Comparison of ENCODE assay signal across 33 mouse cellular contexts in the genomic region with DNA sequence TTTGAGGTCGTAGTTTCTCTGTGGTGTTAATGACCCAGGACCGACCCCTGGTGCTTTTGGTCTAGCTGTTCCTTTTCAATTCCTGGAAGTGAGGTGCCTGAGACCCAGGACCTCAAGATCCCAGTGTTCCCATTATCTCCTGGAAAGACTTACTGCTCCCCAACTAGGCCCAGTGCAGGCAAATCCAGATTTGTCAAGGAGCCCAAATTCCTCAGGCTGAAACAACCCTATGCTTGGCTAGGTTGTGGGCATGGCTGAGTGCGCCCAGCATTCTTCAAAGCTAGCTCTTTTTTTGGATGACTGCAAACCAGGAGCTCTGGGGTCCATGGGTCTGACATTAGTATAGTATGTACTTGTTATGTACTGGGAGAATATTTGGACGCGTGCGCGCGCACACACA. TPM values are rescaled to one million over a fixed set of nuclear protein-coding genes. Genes with fewer than 3 reads are reported as not detected.
DNase-seq lines count a peak whose midpoint lies in the region; ATAC-seq and TF ChIP-seq lines count a peak whose summit lies in the region.
"Had no signal": no experiment of that assay in that cellular context is flagged by ENCODE, and none has a peak within 500 bp of the region (broad histone marks: within the 10 kb centered on the region; RNA-seq: fewer than 3 reads in every experiment).

No protein-coding gene starts in this region.

- peaks cover 58% of the 10 kb centered on the region for H3K4me1 ChIP-seq in liver, adult 2 months (ENCODE audit: control insufficient read depth, insufficient read depth, low read length)
- peaks cover 6% of the 10 kb centered on the region; the same call in 1 of the 2 replicates for H3K4me1 ChIP-seq in bone marrow, adult 2 months (ENCODE audit: control insufficient read depth, insufficient read depth, low read length)
- H3K4me1 ChIP-seq in kidney, embryonic 16.5 days (ENCODE audit: insufficient read depth, low read length): 0 out of 2 replicates have a peak, but pooled peaks cover 4% of the 10 kb centered on the region
- H3K4me1 ChIP-seq: heart, embryonic 15.5 days; limb, embryonic 13.5 days; liver, embryonic 13.5 days; midbrain, embryonic 13.5 days; neural tube, embryonic 13.5 days had no signal

- peak overlapping the region; percentile 98 for H3K27ac ChIP-seq in liver, adult 2 months (replicated peaks; ENCODE audit: insufficient read depth, low read depth, low read length)
- peak overlapping the region; percentile 10; the same call in 1 of the 2 replicates for H3K27ac ChIP-seq in bone marrow, adult 2 months (ENCODE audit: control insufficient read depth, insufficient read depth, low read depth, low read length, poor library complexity)
- peak overlapping the region; percentile 27; the same call in 1 of the 2 replicates for H3K27ac ChIP-seq in kidney, embryonic 16.5 days (ENCODE audit: low read length)
- H3K27ac ChIP-seq: embryonic facial prominence, embryonic 13.5 days; forebrain, embryonic 10.5 days; heart, adult 2 months; heart, embryonic 15.5 days; left cerebral cortex, adult 2 months; limb, embryonic 13.5 days; liver, embryonic 13.5 days; midbrain, embryonic 13.5 days; neural tube, embryonic 13.5 days; stomach, postnatal 0 days had no signal

- no peak for TF ChIP-seq CTCF in liver, adult 2 months (IDR thresholded peaks at IDR 0.05; ENCODE audit: low read depth, low read length)
- no peak for TF ChIP-seq CTCF in bone marrow, adult 2 months (IDR thresholded peaks at IDR 0.05; ENCODE audit: control insufficient read depth, insufficient read depth, low read length)

- H3K79me2 ChIP-seq in liver, adult 2 months (ENCODE audit: control insufficient read depth, insufficient read depth, low read length): peaks cover 19% of the 10 kb centered on the region; the same call in 1 of the 2 replicates

- no peaks in the 10 kb centered on the region for H3K27me3 ChIP-seq in liver, adult 2 months (ENCODE audit: control insufficient read depth, insufficient read depth, low read length)
- no peaks in the 10 kb centered on the region for H3K27me3 ChIP-seq in kidney, embryonic 16.5 days (ENCODE audit: insufficient read depth, low read length)
- H3K27me3 ChIP-seq: embryonic facial prominence, embryonic 13.5 days; heart, embryonic 15.5 days; limb, embryonic 13.5 days; liver, embryonic 13.5 days; midbrain, embryonic 13.5 days; neural tube, embryonic 13.5 days had no signal

- no peak for TF ChIP-seq POLR2A in liver, adult 2 months (IDR thresholded peaks at IDR 0.05; ENCODE audit: extremely low read depth, insufficient read depth, low read length)
- TF ChIP-seq POLR2A in bone marrow, adult 2 months (IDR thresholded peaks at IDR 0.05; ENCODE audit: borderline replicate concordance, control insufficient read depth, low read depth, low read length): no peak

- intact Hi-C loops in left cerebral cortex, postnatal 25 days (cut with DNase I): no loop called here

- no peak overlapping the region for H3K4me2 ChIP-seq in kidney, embryonic 16.5 days (replicated peaks; ENCODE audit: low read depth, low read length)
- H3K4me2 ChIP-seq: embryonic facial prominence, embryonic 13.5 days; heart, embryonic 15.5 days; limb, embryonic 13.5 days; liver, embryonic 13.5 days; midbrain, embryonic 13.5 days; neural tube, embryonic 13.5 days had no signal

- H3K4me3 ChIP-seq in liver, adult 2 months (ENCODE audit: insufficient read depth, low read depth, low read length): no peak overlapping the region
- no peak overlapping the region for H3K4me3 ChIP-seq in bone marrow, adult 2 months (replicated peaks; ENCODE audit: control insufficient read depth, low read depth, low read length)
- H3K4me3 ChIP-seq in kidney, embryonic 16.5 days (ENCODE audit: low read length): no peak overlapping the region
- H3K4me3 ChIP-seq: embryonic facial prominence, embryonic 13.5 days; forebrain, embryonic 10.5 days; heart, adult 2 months; heart, embryonic 15.5 days; left cerebral cortex, adult 2 months; limb, embryonic 13.5 days; liver, embryonic 13.5 days; midbrain, embryonic 13.5 days; neural tube, embryonic 13.5 days had no signal

- H3K9me3 ChIP-seq in kidney, embryonic 16.5 days (ENCODE audit: low read length): no peaks in the 10 kb centered on the region
- H3K9me3 ChIP-seq: embryonic facial prominence, embryonic 13.5 days; forebrain, embryonic 10.5 days; heart, embryonic 15.5 days; limb, embryonic 13.5 days; liver, embryonic 13.5 days; midbrain, embryonic 13.5 days; neural tube, embryonic 13.5 days had no signal

- H3K36me3 ChIP-seq in liver, adult 2 months (ENCODE audit: control insufficient read depth, insufficient read depth, low read length): peaks cover 5% of the 10 kb centered on the region; the same call in 1 of the 2 replicates
- no peaks in the 10 kb centered on the region for H3K36me3 ChIP-seq in kidney, embryonic 16.5 days (ENCODE audit: insufficient read depth, low read length)
- H3K36me3 ChIP-seq: embryonic facial prominence, embryonic 13.5 days; forebrain, embryonic 10.5 days; heart, embryonic 15.5 days; limb, embryonic 13.5 days; liver, embryonic 13.5 days; midbrain, embryonic 13.5 days; neural tube, embryonic 13.5 days had no signal

- H3K9ac ChIP-seq in liver, adult 2 months (ENCODE audit: low read depth, low read length): peak overlapping the region; percentile 54
- H3K9ac ChIP-seq in kidney, embryonic 16.5 days (replicated peaks; ENCODE audit: low read length): no peak overlapping the region
- H3K9ac ChIP-seq: embryonic facial prominence, embryonic 13.5 days; heart, embryonic 15.5 days; limb, embryonic 13.5 days; liver, embryonic 13.5 days; midbrain, embryonic 13.5 days; neural tube, embryonic 13.5 days had no signal

- ATAC-seq in kidney, embryonic 16.5 days (ENCODE audit: low FRiP score, low TSS enrichment): no peak
- ATAC-seq: activated CD4-positive, CD25-positive, alpha-beta regulatory T cell, adult 4 months; forebrain, embryonic 16.5 days; hindbrain, embryonic 16.5 days; lung, postnatal 0 days; midbrain, embryonic 13.5 days had no signal

- 75% methylated on average over 8 of the region's 8 CpGs for WGBS in liver, adult 2 months
- WGBS in bone marrow, adult 2 months: 82% methylated on average over 8 of the region's 8 CpGs
- 91% methylated on average over 8 of the region's 8 CpGs for WGBS in kidney, embryonic 16.5 days

- no peak for DNase-seq in liver, adult 2 months (ENCODE audit: extremely low read depth, low read depth, low spot score)
- no peak for DNase-seq in liver
- DNase-seq in kidney, postnatal 36 days: peak; percentile 75 to 85
- no peak for DNase-seq in adrenal gland, postnatal 4 days (ENCODE audit: low spot score in 2 of 2)
- DNase-seq in left cerebral cortex, postnatal 25 days (ENCODE audit: low spot score in 2 of 2): no peak
- no peak for DNase-seq in heart, adult 11 months
- DNase-seq: adrenal gland, adult 8-10 months; cerebellum, adult 11-12 months; cerebellum, adult 9-11 months; gastrocnemius, postnatal 36 days; heart, adult 2 months; liver, embryonic 13.5 days; lung, adult 18-20 months; lung, postnatal 4 days; right cerebral cortex, postnatal 4 days; thymus, adult 18-20 months had no signal

RNA-seq across cellular contexts. Expression of a gene that starts 10.6 kb away (rescaled TPM):
- total RNA-seq in liver, adult 2 months (2014; rRNA removed): 48.1 and 73.5 TPM in 2 replicates
- 66.2 and 75.5 TPM in 2 replicates for polyA plus RNA-seq in liver, adult 2 months (2012; rRNA removed)
- polyA plus RNA-seq in bone marrow, adult 2 months (2011; ENCODE audit: insufficient read depth, insufficient read length, low replicate concordance, missing spikeins): 4.6 and 5.4 TPM in 2 replicates
- 2.5 and 2.7 TPM in 2 replicates for polyA plus RNA-seq in kidney, embryonic 16.5 days (2015; fragmentation: Nextera tagmentation; extraction: Ambion mirVana)
- total RNA-seq in adrenal gland, postnatal 4 days (2021): 1 to 10 TPM; 7.1 to 8.1 TPM
- total RNA-seq in left cerebral cortex, postnatal 25 days (2021): 1 to 10 TPM; 1.2 to 1.4 TPM
- total RNA-seq: MEL had no signal
- polyA plus RNA-seq: forebrain, embryonic 10.5 days; hindbrain, embryonic 11.5 days had no signal

RNA-seq across cellular contexts. Expression of a gene that starts 10.7 kb away (rescaled TPM):
- total RNA-seq in liver, adult 2 months (2014; rRNA removed): 7.7 and 11.5 TPM in 2 replicates
- 3.1 and 8.2 TPM in 2 replicates for polyA plus RNA-seq in liver, adult 2 months (2012; rRNA removed)
- polyA plus RNA-seq in bone marrow, adult 2 months (2011; ENCODE audit: insufficient read depth, insufficient read length, low replicate concordance, missing spikeins): 7.8 TPM in 1 of 2 replicates, not detected in the other
- polyA plus RNA-seq in kidney, embryonic 16.5 days (2015; fragmentation: Nextera tagmentation; extraction: Ambion mirVana): 0.79 and 1.0 TPM in 2 replicates
- 1 to 10 TPM; 2.6 to 4.2 TPM for total RNA-seq in adrenal gland, postnatal 4 days (2021)
- total RNA-seq in left cerebral cortex, postnatal 25 days (2021): under 1 TPM; 0.73 to 0.76 TPM
- total RNA-seq: gastrocnemius, postnatal 36 days; heart, adult 2 months; megakaryocyte-erythroid progenitor cell, adult 5-6 weeks had no signal

RNA-seq across cellular contexts. Expression of a gene that starts 41.2 kb away (rescaled TPM):
- 35.6 and 37.3 TPM in 2 replicates for total RNA-seq in liver, adult 2 months (2014; rRNA removed)
- polyA plus RNA-seq in liver, adult 2 months (2012; rRNA removed): 10.5 and 11.3 TPM in 2 replicates
- 12.5 and 21.8 TPM in 2 replicates for polyA plus RNA-seq in bone marrow, adult 2 months (2011; ENCODE audit: insufficient read depth, insufficient read length, low replicate concordance, missing spikeins)
- 75.5 and 83.8 TPM in 2 replicates for polyA plus RNA-seq in kidney, embryonic 16.5 days (2015; fragmentation: Nextera tagmentation; extraction: Ambion mirVana)
- total RNA-seq in adrenal gland, postnatal 4 days (2021): 10 to 100 TPM; 71.8 to 75.6 TPM
- total RNA-seq in left cerebral cortex, postnatal 25 days (2021): 10 to 100 TPM; 71.0 to 81.6 TPM

RNA-seq across cellular contexts. Expression of a gene that starts 51.3 kb away (rescaled TPM):
- 91.5 and 106 TPM in 2 replicates for total RNA-seq in liver, adult 2 months (2014; rRNA removed)
- polyA plus RNA-seq in liver, adult 2 months (2012; rRNA removed): 35.8 and 40.8 TPM in 2 replicates
- polyA plus RNA-seq in bone marrow, adult 2 months (2011; ENCODE audit: insufficient read depth, insufficient read length, low replicate concordance, missing spikeins): 45.0 and 46.1 TPM in 2 replicates
- polyA plus RNA-seq in kidney, embryonic 16.5 days (2015; fragmentation: Nextera tagmentation; extraction: Ambion mirVana): 260 and 268 TPM in 2 replicates
- 10 to 100 TPM; 84.2 to 85.6 TPM for total RNA-seq in adrenal gland, postnatal 4 days (2021)
- total RNA-seq in left cerebral cortex, postnatal 25 days (2021): 100 to 1,000 TPM; 141 to 149 TPM

Comparison
In these comparisons a context has a peak if more than half of its experiments do, and no peak if none do; other contexts are left out.
1. DNase-seq: peak in kidney, postnatal 36 days (2 of 2); none in liver, adult 2 months (single experiment), liver (single experiment), adrenal gland, postnatal 4 days (0 of 2), left cerebral cortex, postnatal 25 days (0 of 2) and heart, adult 11 months (single experiment).
2. H3K27ac ChIP-seq: peak in every context shown above with its lines; median percentile 98 in liver, adult 2 months; 27 in kidney, embryonic 16.5 days; 10 in bone marrow, adult 2 months.